Mouse (Mus musculus) regulatory T cell (primary cell): ENCODE results near the gene Dlst.

Source experiments
- in situ Hi-C: fragments of 300-600 bp; cut with MboI, MseI; formaldehyde crosslinking; loops from one replicate; pipeline ENCODE4 v1.15.1; 2025; ENCODE audit warnings: high pct_unique_total_duplicates

Gene Dlst

GRCm38 (mm10) chr12:85177740-85178239 is 67.2 kb downstream of the Dlst start, which contains the start of gene Pgf:
Pgf (minus strand) TSS chr12:85177790.
- in situ Hi-C loops: loop anchor here (10.0 kb wide), 1 partner anchor 287 kb away; no protein-coding TSS in a partner anchor

GRCm38 (mm10) chr12:85178294-85178693 is 67.7 kb downstream of the Dlst start:
- in situ Hi-C loops: loop anchor here (10.0 kb wide), 1 partner anchor 287 kb away; no protein-coding TSS in a partner anchor

GRCm38 (mm10) chr12:85181475-85182344 is 71.1 kb downstream of the Dlst start:
- in situ Hi-C loops: no loop called here

GRCm38 (mm10) chr12:85182345-85182643 is 71.7 kb downstream of the Dlst start:
- in situ Hi-C loops: no loop called here

GRCm38 (mm10) chr12:85182898-85183297 is 72.3 kb downstream of the Dlst start:
- in situ Hi-C loops: no loop called here

- in situ Hi-C loops: no loop called here
Measured at GRCm38 (mm10) chr12:85184118-85184517, 73.5 kb downstream of the Dlst start.
